Mouse (Mus musculus) kidney, adult 11 months (tissue): Measurements from ENCODE around the gene Phkb.
"Not testable (repeated sequence)": the region's sequence is repeated elsewhere in the genome, so short reads cannot be mapped to it uniquely, and the experiment has no call there.

Source experiments
- DNase-seq: peaks from one replicate; pipeline ENCODE4 v3.0.0; 2022

The Phkb gene

DNA sequence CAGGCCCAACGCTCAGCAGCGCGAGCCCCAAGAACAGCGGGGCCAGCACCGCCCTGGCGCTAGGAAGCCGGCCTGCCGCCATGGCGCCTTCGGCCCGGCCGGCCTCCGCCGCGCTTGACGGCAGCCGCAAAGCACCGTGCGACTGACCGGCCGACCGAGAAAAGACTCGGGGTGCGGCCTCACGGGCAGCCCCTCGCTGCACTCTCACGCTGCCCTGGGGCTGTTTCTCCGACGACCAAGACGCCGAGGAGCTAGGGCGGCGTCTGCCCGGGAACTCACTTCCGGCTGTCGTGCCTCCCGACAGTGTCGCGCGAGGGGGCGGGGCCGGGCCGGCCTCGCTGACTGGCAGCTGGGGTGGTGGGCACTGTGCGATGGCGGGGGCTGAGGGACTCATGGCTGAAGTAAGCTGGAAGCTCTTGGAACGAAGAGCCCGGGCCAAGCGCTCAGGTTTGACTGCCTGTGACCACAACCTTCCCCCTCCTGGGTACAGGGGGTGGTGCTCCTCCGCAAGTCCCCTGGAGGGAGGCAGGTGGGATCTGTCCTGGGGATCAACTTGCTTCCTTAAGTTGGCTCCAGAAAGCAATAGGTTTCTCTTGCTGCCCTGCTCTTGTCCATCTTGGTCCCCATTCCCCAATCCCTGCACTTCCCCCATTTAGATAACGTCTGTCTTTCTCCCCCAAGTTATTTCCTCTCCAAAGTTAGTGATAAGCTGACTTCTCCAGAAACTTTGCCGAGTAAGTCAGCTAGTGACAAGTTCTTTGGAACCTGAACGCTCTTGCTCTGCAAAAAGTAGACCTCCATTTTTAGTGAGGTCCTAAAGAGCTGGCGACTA is at the start of gene Phkb, which contains the start of gene Itfg1:
TSS of gene Phkb (plus strand) at position 303 of the 832 bp plus-strand sequence.
TSS of gene Itfg1 (minus strand) at position 265 of the 832 bp plus-strand sequence.
- DNase-seq = peak; percentile 87

DNA sequence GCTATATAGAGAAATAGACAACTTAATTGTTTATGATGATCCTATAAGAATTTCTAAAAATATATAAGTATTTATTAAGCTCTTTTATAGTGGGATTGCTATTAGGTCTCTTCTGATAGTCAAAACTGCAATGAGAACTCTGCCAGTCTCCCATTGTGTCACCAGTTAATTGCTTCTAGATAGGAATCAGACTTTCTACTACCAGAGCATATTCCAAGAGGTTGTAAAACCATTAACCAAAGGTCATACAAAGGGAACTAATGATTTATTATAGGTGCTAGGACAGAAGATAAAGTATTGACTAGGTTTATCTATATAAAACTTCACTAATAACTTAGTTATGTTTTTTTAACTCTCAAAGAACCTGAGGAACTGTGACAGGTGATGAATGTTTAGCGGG is 44.4 kb upstream of the Phkb start:
- DNase-seq = not testable (repeated sequence)

DNA sequence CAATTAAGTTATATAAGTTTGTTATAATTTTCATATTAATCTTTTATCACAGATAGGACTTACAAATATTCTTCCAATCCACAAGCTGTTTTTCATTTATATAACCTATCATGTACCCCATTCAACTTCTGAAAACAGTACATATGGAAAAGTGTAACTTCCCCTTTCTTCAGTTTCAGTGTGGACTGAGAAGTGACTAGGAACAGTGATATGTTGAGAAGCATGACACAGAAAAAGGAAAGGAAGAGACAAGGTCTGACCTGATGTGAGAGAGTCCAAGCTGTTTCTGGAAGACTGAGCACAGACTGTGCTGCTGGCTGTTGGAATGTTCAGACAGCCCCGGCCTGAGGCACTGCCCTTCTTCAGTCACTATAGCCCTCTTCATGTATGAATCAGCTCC is 40.6 kb upstream of the Phkb start:
- DNase-seq = no peak

DNA sequence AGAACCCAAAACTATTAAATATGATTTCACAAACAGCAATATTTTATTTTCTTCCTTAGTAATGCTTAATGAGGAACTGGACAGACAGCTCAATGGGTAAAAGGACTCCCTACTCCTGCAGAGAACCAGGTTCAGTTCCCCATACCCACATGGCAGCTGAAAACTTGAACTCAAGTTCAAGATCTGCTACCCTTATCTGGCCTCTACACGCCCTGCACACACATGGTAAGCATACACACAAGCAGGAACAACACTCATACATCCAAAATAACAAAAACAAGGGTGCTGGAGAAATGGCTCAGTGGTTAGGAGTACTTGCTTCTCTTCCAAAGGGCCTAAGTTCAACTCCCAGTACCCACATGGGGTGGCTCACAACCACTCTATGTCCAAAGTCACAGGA is 39.4 kb upstream of the Phkb start:
- DNase-seq = no peak

DNA sequence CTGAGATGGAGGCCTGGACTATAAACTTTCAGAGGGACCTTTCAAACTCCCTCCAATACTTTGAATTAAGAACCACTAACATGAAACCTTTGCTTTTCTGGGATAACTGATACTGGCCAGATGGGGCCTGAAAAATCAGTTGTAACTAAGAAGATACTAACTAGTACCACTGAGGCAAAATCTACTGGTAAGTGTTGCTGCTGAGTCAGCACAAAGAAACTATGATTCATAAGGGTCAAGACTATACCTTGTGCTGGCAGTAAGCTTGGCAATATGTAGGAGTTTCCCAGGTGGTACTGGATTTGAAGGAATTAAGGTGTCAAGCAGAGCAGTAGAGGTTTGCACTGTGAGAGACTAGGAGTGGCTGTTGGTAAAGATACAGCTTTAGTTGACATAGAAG is 27.1 kb upstream of the Phkb start:
- DNase-seq = no peak

DNA sequence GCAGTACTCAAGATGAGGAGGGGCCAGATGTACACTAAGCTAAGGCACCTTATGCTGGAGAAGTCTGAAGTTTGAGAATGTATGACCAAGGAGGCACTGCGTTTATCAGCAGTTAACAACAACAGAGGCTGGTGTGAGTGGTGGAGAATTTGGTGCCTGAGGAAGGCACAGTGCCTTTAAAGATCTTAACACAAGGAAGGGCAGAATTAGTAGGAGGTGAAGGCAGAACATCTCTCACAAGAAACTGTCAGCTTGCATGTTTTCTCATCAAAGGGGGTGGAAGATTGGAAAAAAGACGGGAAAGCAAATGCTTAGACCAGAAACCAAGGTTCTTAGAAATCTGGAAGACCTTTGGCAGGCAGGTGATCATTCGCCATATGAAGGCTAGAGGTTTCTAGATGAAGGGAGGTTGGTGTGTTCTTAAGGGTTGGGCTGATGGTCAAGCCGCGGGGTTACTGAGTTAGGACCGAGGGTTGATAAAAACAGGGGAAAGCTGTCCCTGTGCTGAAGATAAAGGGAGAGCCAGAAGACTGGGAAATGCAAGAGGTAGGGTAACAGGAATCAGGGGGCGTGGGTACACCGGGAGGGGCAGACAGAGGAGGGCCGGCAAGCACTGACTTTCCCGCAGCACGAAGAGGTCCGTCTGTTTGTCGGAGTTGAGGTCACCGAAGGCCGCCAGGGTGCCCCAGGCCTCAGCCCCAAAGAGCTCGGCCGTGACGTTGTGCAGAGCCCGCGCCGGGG is 673 bp upstream of the Phkb start:
- DNase-seq = no peak

DNA sequence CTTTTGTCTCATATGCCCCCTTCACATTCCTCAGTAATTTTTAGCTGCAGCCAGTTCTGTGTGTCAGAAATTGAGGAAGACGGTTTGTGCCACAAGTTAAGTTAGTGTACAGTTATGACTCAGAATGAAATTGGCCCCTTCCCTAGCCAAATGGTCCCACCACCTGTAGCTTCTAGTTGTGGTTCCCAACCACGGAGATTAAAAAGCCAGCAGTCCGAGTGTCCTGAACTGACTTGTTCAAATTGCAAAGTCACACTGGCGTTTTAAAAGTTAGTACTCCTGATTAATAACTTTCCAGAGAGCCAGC is 683 bp downstream of the Phkb start:
- no peak for DNase-seq

DNA sequence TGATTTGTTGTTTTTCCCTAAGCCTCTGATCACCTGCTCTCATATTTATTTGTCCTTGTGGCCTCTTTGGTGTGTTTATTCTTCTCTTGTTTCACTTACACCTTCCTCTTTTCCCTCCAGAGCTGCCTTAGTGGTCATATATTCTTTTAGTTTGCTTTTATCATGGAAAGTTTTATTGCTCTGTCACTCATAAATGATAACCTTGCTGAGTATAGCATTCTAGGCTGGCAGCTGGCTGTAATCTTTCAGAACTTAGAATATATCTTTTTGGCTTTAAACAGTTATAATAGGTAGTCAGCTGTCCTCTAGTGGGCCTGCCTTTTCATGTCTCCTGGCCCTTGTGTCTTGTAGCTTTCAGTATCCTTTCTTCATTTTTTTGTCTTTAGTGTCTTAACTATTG is 5.1 kb downstream of the Phkb start:
- DNase-seq = no peak

DNA sequence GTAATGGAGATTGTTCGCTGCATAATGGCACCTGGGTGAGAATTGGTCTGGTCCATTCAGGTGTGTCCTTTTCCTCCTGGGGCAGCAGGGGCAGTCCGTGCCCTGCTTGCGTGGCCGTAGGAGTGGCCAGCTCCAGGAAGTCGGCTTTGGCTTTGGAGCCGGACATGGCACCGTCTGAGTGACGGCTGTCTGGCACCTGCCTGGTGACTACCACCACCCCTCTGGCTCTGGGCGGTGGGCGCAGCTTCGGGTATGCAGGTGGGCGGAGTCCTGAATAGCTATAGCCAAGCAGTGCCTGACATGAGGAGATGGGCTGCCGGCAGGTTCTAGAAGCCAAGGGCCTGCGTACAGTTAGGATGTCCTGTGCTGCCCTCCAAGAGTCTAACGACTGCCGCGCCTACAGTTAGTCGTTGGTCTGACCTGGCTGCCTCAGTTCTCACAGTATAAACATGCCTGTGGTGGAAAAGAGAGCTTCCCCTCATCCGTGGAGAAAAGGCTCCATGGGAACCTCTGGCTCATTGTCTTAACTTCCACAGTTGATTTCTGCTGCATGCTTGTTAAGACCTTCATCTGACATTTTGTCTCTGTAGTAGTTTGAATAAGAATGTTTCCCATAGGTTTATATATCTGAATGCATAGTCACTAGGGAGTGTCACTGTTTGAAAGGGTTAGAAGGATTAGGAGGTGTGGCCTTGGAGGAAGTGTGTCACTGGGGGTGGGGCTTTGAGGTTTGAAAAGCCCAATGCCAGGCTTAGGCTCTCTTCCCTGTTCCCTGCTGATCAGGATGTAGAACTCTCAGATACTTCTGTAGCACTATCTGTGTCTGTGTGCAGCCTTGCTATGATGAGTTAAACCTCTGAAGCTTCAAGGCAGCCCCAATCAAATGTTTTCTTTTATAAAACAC is 13.7 kb downstream of the Phkb start:
- no peak for DNase-seq

DNA sequence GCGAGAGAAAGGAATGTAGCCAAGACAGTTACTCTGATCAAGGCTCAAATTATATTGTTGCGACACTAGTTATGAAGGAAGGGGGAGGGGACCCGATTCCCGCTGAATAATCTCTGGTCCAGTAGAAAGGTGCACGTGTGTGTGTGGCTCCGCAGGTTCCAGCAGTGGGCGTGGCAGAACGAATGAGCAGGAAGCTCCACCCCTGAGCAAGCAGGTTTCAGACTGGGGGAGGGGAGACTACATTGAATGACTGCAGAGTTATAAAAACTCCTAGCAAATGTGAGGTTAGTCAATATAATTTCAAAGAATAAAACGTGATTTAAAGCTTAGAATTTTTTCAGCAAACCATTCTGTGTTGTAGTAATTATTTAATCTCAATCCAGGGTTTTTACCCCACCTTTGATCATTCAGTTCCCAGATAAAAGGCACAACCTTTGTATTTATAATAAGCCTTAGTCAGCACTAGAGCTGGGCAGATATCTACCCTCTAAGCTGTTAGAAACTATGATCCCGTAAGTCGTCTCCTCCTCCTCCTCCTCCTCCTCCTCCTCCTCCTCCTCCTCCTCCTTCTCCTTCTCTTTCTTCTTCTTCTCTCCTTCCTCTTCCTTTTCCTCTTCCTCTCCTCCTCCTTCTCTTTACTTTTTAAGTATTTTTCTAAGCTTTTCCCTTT is 16.6 kb downstream of the Phkb start:
- not testable (repeated sequence) for DNase-seq

DNA sequence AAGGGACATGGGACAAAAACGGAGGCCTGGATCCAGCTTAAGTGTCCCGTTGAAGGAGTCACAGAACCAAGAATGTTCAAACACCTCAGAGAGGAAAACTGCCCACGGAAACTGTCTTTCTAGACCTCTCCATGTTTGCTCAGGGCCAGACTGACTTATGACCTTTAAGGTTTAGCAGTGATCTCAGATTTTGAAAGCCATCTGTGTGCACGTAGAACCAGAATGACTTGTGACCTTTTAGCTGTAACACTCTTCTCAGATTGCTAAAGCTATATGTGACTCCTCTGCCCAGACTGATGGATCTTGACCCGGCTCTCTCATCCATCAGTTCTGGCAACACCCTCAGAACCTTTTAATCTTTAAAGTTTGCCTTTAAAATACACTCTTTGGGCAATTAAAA is 19.9 kb downstream of the Phkb start:
- DNase-seq = no peak

DNA sequence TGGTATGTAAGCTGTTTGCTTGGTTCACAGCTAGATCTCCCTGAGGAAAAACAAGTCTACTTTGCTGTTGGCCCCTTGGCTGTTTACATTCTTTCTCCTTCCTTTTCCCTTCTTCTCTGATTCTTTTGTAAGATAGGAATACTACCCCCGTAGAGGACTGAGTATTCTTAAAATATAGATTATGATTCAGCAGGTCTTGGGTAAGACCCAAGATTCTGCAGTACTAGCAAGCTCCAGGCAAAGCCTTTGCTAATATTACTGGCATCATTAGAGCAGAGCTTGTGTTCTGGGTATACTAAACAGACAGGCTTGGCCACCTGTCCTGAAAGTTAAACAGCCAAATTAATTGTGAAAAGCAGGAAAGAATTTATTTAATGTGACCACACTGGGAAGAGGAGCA is 21.6 kb downstream of the Phkb start:
- DNase-seq = no peak

DNA sequence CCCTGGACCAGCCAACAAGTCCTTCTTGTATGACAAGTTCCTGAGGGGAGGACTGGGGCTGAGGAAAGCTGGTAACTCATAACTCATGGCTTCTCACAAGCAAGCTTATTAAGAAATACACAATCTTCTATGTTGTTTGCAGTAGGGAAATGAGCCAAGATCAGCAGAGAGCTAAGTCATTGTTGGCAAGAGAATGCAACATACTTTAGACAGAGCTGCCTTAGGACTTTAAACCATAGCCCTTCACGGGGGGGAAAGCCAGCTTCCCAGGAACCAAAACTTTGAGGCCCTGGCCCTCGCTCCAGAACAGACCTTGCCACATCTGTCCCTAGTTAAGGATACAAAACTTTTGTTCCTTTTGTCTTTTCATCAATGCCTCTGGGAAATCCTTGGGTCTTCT is 30.9 kb downstream of the Phkb start:
- peak; percentile 68 for DNase-seq

DNA sequence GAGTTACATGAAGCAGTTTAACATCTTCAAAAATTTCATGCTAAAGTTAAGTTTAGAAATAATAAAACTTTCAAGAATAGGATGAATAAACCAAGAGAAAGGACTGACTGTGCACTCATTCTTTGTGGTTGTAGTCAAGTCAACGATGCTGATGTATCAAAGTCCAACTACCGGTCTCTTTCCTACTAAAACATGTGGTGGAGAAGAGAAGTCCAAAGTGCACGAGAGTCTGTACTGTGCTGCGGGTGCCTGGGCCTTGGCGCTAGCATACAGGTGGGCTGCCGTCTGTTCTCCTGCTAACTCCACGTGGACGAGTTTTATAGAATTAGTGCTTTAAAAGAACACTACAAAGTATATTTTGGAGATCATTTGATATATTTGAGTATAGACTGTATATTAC is 37.2 kb downstream of the Phkb start:
- peak; percentile 32 for DNase-seq

DNA sequence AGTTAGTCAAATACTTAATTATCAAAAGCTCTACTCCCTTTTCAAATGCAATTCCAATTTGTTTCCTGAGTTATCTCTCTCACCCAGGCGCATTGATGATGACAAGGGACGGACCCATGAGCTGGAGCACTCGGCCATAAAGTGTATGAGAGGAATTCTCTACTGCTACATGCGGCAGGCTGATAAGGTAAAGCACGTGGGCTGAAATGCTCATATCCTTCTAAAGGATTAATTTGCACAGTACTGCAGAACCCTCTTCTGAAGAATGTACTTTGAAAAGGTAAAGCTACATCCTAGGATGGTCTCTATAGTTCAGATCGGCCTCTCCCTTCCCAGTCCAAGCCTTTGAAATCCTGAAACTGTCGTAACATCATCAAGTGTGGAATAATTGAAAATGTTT is 38.9 kb downstream of the Phkb start:
- DNase-seq = no peak

DNA sequence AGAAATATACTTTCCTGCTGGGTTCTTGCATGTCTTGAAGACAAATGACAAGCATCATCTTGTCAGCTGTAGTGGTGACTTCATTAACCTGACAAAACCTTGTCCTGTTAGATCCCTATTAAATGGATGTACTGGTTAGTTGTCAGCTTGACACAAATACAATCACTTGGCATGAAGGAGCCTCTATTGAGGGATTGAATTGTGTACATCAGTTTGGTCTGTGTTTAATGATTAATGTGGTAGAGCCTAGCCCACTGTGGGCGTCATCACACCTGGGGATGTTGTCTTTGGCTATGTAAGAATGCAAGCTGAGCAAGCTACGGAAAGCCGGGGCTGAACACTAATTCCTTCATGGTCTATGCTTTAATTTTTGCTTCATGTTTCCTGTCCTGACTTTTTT is 44.1 kb downstream of the Phkb start:
- DNase-seq = no peak

DNA sequence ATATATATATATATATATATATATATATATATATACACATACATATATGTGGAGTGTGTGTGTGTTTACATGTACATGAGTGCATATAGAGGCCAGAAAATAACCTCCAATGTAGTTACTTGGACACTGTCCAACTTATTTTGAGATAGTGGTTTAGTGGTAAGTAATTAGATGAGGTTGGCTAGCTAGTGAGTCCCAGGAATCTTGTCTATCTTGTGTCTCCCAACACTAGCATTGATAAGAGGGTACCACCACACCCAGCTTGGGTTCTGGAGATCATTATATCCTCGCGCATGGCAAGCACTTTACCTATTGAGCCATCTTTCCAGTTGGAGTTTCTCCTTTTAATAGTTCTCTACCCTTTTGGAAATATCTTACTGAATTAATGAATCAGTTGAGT is 56.9 kb downstream of the Phkb start:
- no peak for DNase-seq

DNA sequence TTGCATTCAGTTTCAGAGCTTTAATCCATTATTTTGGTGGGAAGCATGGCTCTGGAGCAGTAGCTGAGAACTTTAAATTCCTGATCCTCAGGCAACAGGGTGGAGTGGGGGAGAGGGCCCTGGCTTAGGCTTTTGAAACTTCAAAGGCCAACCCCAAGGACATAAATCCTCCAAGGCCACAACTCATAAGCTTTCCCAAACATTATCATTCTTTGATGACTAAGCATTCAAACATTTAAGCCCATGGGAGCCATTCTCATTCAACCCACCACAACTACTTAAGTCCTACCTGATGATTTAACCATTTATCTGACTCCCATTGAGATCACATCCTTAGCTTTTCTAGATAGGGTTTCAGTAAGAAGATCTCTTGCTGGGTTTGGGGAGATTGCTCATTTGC is 84.2 kb downstream of the Phkb start:
- DNase-seq = no peak

DNA sequence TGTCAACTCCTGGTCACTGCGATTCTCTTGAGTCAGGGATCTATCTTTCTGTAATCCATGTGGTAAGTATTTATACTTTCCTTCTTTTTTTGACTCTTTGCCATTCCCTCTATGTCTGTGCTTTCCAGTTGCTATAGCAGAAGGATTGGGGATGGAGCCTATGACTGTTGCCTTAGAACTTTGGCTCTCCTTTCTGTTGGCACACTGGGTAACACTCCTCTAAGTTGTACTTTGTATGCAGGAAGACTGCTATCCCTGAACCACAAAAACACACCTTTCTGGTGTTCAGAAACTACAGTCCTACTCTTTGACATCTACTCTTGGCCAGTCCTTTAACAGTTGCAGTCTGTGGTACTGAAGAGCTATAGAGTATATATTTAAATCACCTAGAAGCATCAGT is 84.8 kb downstream of the Phkb start:
- no peak for DNase-seq

DNA sequence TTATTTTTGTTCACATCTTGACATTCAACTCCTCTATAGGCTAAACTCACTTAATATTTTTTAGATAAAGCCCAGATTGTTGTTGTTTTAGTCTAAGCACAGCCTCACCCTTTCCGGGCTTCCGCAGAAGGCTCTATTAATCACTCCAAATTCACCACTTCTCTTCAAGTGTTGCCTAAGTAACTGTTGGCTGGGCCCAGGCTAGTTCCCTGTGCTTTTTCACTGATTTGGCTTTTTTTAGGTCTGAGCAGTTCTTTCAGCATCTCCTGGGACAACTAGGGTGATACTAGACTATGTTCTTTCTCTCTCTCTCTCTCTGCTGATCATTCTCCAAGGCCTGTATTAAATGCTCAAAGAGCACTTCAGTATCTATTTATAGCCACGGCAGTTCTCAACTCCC is 85.3 kb downstream of the Phkb start:
- no peak for DNase-seq

DNA sequence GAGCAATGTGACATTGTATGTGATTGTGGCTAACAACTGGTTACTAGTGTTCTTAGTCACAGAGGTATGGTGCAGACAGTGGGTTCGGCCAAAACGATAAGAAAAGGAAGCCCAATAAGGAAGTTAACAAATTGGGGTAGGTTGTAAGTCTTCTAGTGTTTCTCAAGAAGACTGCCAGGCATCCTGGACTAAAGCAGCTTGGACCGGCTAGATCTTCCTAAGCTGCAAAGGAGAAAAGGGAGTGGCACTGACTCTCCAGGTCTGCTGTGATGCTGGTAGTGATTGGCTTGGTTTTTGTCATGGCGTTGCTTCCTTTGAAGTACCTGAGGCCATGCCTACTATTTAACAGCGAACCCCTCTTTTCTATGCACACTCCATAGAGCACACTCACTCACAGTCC is 95.4 kb downstream of the Phkb start:
- DNase-seq = no peak

DNA sequence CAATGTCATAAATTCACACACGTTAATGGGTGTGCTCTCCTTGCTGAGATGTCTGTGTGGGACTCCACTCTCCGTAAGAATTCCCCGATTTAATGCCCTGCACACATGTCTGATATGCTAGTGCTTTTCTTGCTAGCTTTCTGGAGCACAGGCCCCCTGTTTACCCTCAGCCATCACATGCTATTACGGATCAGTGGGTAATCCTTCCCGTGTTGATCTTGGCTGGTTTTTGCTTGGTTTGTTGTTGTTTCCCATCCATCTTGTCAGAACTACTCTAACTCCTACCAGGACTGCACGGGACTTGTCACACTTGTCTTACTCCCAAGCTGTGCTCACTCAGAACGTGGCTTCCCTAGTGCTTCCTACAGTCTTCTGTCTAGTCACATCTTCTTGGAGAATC is 96.6 kb downstream of the Phkb start:
- no peak for DNase-seq

DNA sequence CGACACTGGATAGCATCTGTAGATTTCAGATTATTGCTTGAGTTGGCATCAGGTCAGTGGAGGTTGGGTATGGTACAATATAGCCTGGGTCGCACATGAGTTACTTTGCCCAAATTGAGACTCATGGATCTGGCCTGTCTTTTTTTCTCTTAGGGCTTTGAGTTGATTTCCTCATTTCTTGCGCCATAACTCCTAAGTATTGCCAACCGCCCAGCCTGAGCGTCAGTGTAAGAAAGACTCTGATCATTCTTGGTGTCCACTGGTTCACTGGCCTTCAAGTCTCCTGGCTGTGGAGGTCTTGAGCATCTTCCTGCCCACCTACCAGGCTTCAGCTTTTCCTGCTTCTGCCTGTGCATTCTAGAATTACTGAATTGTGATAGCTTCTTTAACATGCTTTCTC is 104.1 kb downstream of the Phkb start:
- DNase-seq = no peak
